ENCODE assay signal across 9 mouse cellular contexts in the genomic region with DNA sequence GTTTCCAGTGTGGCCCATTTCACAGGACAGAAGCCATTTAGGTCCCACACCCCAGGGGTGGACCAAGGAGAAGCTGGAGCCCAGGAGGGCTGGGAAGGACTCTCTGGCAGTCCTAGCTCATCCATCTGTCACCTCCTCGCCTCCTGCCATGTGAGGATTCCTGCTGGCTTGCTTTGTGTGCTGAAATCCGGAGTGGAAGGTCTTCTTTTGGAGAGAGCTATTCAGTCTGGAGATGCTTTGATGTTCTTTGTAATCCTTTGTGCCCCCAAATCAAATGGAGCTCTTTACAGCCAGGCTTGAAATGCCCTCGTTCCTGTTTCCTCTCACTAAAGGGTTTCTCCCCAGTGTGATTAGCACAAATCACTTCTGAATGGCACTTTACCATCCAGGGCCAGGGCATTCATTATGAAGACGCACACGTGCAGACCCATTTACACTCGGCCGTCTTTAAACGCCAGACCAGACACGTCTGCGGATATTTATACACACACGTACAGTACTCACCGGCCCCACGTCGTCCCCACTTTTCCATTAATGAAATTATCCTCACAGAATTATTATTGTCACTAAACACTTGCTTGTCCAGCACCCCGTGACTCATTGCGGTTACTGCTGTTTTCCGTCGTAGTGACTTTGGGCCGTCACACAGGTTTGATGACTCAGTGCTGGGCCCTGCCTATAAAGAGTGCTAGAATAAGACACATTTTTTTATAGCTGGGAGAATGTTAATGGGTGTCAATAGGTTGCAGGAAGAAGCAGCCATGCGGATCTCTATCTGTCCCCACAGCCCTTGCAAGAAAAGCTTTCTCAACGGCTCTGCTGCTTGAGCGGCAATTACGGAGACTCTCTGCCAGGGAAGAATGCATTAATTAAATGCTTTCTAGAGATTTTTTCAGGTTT.
A peak's percentile ranks its signal among the peaks of the same experiment; 100 is the strongest.
DNase-seq lines count a peak whose midpoint lies in the region; ATAC-seq and TF ChIP-seq lines count a peak whose summit lies in the region.
"Had no signal": no experiment of that assay in that cellular context is flagged by ENCODE, and none has a peak within 500 bp of the region (broad histone marks: within the 10 kb centered on the region; RNA-seq: fewer than 3 reads in every experiment).

No protein-coding gene starts in this region.

- H3K4me1 ChIP-seq in stomach, embryonic 16.5 days (ENCODE audit: control insufficient read depth, insufficient read depth, low read length): peaks cover 10% of the 10 kb centered on the region; the same call in 1 of the 2 replicates
- no peaks in the 10 kb centered on the region for H3K4me1 ChIP-seq in stomach, postnatal 0 days (replicated peaks; ENCODE audit: control insufficient read depth, insufficient read depth)
- H3K4me1 ChIP-seq in embryonic facial prominence, embryonic 10.5 days: peaks cover 17% of the 10 kb centered on the region
- H3K4me1 ChIP-seq in hindbrain, embryonic 15.5 days (replicated peaks): peaks cover 34% of the 10 kb centered on the region
- H3K4me1 ChIP-seq: liver, embryonic 13.5 days; stomach, embryonic 15.5 days had no signal

- DNase-seq in stomach, postnatal 0 days (ENCODE audit: low spot score): no peak
- peak; percentile 18 for DNase-seq in embryonic facial prominence, embryonic 10.5 days (ENCODE audit: low spot score)
- peak; percentile 35 for DNase-seq in retina, postnatal 1 day
- DNase-seq in yolk sac, embryonic 10.5 days (ENCODE audit: low spot score): no peak
- DNase-seq in spleen, postnatal 14 days (ENCODE audit: low spot score in 2 of 2): no peak
- DNase-seq: liver, embryonic 13.5 days had no signal

- no peak for TF ChIP-seq EP300 in stomach, postnatal 0 days (optimal IDR thresholded peaks at IDR 0.05)

- H3K9me3 ChIP-seq in stomach, embryonic 16.5 days (replicated peaks; ENCODE audit: control insufficient read depth, low read length): peaks cover 7% of the 10 kb centered on the region; the same call in 1 of the 2 replicates
- H3K9me3 ChIP-seq in stomach, postnatal 0 days (ENCODE audit: control insufficient read depth, low read length): no peaks in the 10 kb centered on the region
- H3K9me3 ChIP-seq in embryonic facial prominence, embryonic 10.5 days: peaks cover 5% of the 10 kb centered on the region
- no peaks in the 10 kb centered on the region for H3K9me3 ChIP-seq in hindbrain, embryonic 15.5 days
- H3K9me3 ChIP-seq: stomach, embryonic 15.5 days had no signal

- H3K27me3 ChIP-seq in stomach, embryonic 16.5 days (ENCODE audit: control insufficient read depth, insufficient read depth, low read length): no peaks in the 10 kb centered on the region
- H3K27me3 ChIP-seq in stomach, postnatal 0 days (ENCODE audit: control insufficient read depth, insufficient read depth, low read length): no peaks in the 10 kb centered on the region
- 0 out of 2 replicates have a peak, but pooled peaks cover 8% of the 10 kb centered on the region for H3K27me3 ChIP-seq in embryonic facial prominence, embryonic 10.5 days (replicated peaks; ENCODE audit: low read depth, poor library complexity, severe bottlenecking)
- no peaks in the 10 kb centered on the region for H3K27me3 ChIP-seq in hindbrain, embryonic 15.5 days
- H3K27me3 ChIP-seq: liver, embryonic 13.5 days; stomach, embryonic 15.5 days had no signal

- H3K4me3 ChIP-seq in stomach, embryonic 16.5 days (replicated peaks; ENCODE audit: low read length): no peak overlapping the region
- H3K4me3 ChIP-seq in stomach, postnatal 0 days (ENCODE audit: low read depth, low read length): no peak overlapping the region
- no peak overlapping the region for H3K4me3 ChIP-seq in embryonic facial prominence, embryonic 10.5 days
- H3K4me3 ChIP-seq in hindbrain, embryonic 15.5 days: no peak overlapping the region
- H3K4me3 ChIP-seq: liver, embryonic 13.5 days; stomach, embryonic 15.5 days had no signal

- WGBS in stomach, embryonic 16.5 days: 45% methylated on average over 23 of the region's 23 CpGs
- WGBS in stomach, postnatal 0 days: 41% methylated on average over 23 of the region's 23 CpGs
- 52% methylated on average over 23 of the region's 23 CpGs for WGBS in embryonic facial prominence, embryonic 10.5 days
- 13% methylated on average over 23 of the region's 23 CpGs for WGBS in hindbrain, embryonic 15.5 days

- TF ChIP-seq CTCF in stomach, postnatal 0 days (IDR thresholded peaks at IDR 0.05; ENCODE audit: low read depth): no peak

- H3K27ac ChIP-seq in stomach, embryonic 16.5 days (ENCODE audit: low read length): peak overlapping the region; percentile 36; the same call in 1 of the 2 replicates
- H3K27ac ChIP-seq in stomach, postnatal 0 days (replicated peaks): no peak overlapping the region
- H3K27ac ChIP-seq in embryonic facial prominence, embryonic 10.5 days (replicated peaks): no peak overlapping the region; the same call in 1 of the 2 replicates
- peak overlapping the region; percentile 54 for H3K27ac ChIP-seq in hindbrain, embryonic 15.5 days (replicated peaks)
- H3K27ac ChIP-seq: liver, embryonic 13.5 days; stomach, embryonic 15.5 days had no signal

- no peak for ATAC-seq in stomach, embryonic 16.5 days (ENCODE audit: insufficient read depth, low FRiP score)
- ATAC-seq in stomach, postnatal 0 days (ENCODE audit: low FRiP score, low TSS enrichment): no peak
- ATAC-seq in hindbrain, embryonic 15.5 days (ENCODE audit: low FRiP score, low read depth): peak; percentile 68

- no peaks in the 10 kb centered on the region for H3K36me3 ChIP-seq in stomach, embryonic 16.5 days (ENCODE audit: control insufficient read depth, insufficient read depth, low read length)
- no peaks in the 10 kb centered on the region for H3K36me3 ChIP-seq in stomach, postnatal 0 days (ENCODE audit: control insufficient read depth, insufficient read depth, low read length)
- no peaks in the 10 kb centered on the region for H3K36me3 ChIP-seq in embryonic facial prominence, embryonic 10.5 days (replicated peaks)
- H3K36me3 ChIP-seq in hindbrain, embryonic 15.5 days: no peaks in the 10 kb centered on the region
- H3K36me3 ChIP-seq: liver, embryonic 13.5 days; stomach, embryonic 15.5 days had no signal

- H3K4me2 ChIP-seq in stomach, embryonic 16.5 days (ENCODE audit: low read depth, low read length): no peak overlapping the region
- no peak overlapping the region for H3K4me2 ChIP-seq in stomach, postnatal 0 days (replicated peaks; ENCODE audit: low read depth)
- H3K4me2 ChIP-seq in hindbrain, embryonic 15.5 days: no peak overlapping the region
- H3K4me2 ChIP-seq: liver, embryonic 13.5 days; stomach, embryonic 15.5 days had no signal

- no peak overlapping the region for H3K9ac ChIP-seq in stomach, embryonic 16.5 days (ENCODE audit: low read length)
- no peak overlapping the region for H3K9ac ChIP-seq in stomach, postnatal 0 days (ENCODE audit: low read length)
- no peak overlapping the region for H3K9ac ChIP-seq in hindbrain, embryonic 15.5 days
- H3K9ac ChIP-seq: liver, embryonic 13.5 days; stomach, embryonic 15.5 days had no signal

Comparison
In these comparisons a context has a peak if more than half of its experiments do, and no peak if none do; other contexts are left out.
1. H3K27ac ChIP-seq: peak in stomach, embryonic 16.5 days (single experiment) and hindbrain, embryonic 15.5 days (single experiment); none in stomach, postnatal 0 days (single experiment) and embryonic facial prominence, embryonic 10.5 days (single experiment).
2. DNase-seq: peak in embryonic facial prominence, embryonic 10.5 days (single experiment) and retina, postnatal 1 day (single experiment); none in stomach, postnatal 0 days (single experiment), yolk sac, embryonic 10.5 days (single experiment) and spleen, postnatal 14 days (0 of 2).